Mouse (Mus musculus) ovary, postnatal 14 days (tissue): ENCODE measurements around the gene Galnt10.

ENCODE experiments used
- DNase-seq: peaks from one replicate; pipeline ENCODE4 v3.0.0; 2022; ENCODE audit warnings: low spot score

Gene Galnt10

DNA sequence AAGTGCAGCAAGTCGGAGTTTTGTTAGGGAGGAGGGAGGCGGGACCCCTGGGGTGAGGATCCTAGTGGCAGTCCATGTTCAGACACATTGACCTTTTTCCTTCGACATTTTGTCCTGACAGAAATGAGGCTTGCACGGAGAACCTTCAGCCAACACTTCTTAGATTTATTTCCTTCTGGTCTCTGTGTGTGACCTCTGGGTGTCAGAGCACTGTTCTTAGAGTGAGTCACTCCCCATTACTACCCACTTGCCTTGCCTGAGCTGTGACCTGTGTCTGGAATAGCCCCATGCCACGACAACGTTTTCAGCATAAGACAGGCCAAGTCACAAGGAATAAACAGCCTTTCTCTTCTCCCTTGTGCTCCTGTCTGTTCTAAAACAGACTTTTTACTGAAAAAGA, 44.6 kb downstream of the Galnt10 start:
- DNase-seq, result no peak

DNA sequence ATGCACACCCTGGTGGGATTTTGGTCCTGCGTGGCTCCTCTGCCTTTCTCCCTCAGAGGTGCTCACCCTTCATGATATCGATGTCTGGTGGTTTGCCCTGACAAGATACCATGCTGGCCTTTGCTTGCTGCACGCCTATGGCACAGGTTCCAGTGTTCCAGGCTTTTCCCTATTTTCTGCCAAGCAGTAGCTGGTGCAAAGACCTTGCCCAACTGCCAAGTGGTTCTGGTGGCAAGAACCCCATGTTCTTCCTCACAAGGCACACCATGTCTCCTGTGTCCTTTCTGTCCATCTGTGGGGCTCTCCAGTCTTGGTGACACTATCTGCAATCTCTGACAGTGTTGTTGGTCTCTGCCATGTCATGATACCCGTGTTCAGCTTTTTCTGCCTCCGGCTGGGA, 45.6 kb downstream of the Galnt10 start:
- no peak for DNase-seq

DNA sequence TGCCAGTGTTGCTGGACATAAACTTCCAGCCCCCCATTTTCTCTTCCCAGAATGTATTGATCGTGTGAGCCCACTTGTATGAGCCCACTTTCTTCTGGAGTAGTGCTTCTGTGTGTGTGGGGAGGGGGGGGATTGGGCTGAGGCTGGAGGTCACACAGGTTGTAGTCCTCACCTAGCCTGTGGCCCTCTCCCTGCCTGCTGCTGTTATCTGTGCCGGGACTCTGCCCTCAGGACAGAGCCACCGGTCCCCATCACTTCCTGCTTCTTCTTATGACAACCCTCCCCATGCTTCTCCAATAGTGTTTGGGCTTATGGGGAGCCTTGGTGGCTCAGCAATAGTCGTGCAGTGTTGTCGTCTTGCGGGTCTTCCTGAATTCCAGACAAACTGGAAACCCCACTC, 46.7 kb downstream of the Galnt10 start:
- no peak for DNase-seq

DNA sequence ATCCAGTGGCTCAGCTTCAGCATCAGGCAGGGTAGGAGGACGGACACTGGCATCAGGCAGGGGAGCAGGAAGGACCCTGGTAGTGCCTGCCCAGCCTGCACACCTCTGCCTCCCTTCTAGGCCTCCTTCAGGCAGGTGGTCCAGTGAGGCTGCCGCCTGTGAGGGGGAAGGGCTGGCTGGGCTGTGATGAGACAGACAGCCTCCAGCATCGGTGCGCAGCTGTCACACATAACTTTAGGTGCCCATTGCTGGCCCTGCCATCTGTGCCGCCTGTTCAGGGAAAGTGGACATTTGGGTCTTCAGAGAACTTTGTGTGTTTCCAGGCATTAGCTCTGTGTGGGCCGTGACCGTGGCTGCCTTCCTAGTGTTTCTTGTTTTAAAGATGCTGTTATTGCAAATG, 47.5 kb downstream of the Galnt10 start:
- DNase-seq, result no peak

DNA sequence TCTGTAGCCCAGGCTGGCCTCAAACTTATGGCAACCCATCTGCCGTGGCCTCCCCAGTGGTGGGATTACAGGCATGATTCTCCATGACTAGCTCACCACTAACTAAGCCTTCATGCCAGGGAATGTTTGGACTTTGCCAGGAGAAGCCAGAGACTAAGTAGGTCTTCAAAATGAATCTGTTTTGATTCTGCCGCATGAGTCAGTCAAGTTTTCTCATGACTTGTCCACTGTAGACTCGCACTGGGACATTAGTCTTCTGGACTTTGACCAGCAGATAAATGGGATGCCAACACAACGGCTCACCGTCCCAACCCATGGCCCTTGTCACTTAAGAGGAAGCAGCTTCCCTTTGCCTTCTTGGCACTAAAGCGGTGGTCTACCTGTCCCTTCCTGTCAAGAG, 49.2 kb downstream of the Galnt10 start:
- DNase-seq, result no peak

DNA sequence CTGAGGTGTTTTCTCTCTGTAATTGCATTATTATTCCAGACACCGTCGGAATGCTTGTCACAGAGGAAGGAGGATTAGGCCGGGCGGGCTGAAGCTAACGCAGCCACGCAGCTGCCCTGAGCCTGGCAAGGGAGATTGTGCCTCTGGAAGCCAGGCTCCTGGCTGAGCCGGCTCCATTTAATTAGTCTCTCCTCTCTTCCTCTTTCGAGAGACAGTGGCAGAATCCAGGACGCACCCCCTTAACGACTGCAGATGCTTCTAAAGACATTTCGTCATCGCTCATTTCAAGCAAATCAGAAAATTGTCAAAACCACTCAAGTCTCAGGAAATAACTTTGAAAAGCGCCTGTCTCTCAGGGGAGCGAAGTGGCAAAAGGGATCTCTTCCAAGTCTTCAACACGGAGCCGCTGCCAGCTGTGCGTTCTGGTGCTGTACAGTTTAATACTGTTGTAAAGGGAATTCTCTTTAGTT, 51.0 kb downstream of the Galnt10 start:
- DNase-seq, result no peak

DNA sequence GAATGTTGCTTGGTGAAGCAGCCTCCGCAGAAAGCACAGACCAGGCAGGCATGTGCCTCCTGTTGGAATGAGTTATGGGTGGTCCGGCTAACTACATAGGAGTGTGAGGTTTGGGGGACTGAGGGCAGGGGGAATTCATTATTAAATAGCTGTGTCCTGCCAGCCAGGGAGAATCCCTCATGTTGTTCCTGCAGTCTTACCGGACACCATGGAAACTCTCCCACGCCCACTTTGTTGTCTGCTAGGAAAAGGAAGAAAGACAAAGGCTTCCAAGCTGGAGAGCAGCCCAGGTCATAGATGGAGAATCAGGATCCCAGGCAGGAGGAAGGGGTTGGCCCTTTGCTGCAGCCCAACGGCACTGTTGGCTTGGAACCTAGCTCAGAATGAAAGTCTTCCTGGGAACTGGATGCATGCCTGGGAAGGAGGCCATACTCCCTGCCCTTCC, 51.6 kb downstream of the Galnt10 start:
- DNase-seq, result peak; percentile 36

DNA sequence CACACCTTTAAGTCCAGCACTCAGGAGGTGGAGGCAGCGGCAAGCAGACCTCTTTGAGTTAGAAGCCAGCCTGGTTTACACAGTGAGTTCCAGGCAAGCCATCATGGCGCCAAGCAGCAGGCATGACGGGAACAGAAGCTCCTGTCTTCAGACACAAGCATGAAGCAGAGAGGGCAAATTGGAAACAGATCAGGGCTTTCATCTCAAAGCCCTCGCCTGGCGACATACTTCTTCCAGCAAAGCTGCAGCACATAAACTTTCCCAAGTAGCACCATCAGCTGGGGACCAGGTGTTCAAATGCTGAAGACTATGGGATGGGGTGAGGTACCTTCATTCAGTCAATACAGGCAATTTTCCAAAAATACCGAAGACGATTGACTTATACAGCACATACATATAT, 54.9 kb downstream of the Galnt10 start:
- DNase-seq, result no peak

DNA sequence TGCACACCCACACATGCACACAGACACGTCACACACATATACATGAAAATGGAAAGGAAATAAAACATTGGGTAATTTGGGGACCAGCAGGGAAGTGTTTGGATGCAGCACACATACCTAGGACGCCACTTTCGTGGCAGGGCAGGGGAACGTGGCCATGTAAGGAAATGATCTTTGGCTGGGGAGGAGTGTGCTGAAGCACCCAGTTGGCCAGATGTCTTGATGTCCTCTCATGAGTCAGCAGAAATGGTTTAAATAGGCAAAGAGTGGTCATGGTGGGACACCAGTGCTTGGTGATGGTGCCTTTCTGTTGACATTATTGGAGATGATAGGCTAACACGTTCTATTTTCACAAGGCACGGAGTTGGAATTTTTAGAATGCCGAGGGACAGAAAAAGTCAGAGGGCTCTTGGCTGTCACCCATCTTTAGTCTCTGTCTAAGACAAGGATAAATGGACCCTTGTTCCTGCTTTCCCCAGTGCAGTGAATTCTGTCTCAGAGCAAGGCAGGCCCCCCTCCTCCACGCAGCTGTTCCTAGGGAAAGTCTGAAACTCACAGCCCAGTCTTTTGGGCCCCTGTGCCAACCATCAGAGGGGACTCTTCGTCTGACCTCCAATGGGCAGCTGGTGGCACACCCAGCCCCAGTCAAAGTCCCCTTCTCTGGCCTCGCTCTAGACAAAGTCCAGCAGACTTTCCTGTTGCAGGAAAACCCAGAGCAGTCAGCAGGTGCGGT, 56.1 kb downstream of the Galnt10 start:
- DNase-seq, result no peak

DNA sequence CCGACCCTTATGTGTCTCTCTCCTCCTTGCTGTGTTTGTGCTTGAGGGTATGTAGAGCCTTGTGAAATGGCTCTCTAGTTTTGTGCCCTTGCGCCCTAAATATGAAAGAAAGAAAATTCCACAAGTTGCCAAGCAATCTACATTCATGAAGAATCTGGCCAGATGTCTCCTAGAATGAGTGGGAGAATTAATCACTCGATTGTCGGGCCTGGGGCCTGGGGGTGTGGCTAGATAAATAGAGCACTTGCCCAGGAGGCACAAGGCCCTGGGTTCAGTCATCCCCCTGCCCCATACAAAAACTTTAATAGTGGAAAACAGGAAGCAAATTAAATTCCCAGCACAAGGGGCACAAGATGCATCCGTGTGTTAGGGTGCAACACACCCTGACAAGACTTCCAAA, 56.7 kb downstream of the Galnt10 start:
- DNase-seq, result no peak

DNA sequence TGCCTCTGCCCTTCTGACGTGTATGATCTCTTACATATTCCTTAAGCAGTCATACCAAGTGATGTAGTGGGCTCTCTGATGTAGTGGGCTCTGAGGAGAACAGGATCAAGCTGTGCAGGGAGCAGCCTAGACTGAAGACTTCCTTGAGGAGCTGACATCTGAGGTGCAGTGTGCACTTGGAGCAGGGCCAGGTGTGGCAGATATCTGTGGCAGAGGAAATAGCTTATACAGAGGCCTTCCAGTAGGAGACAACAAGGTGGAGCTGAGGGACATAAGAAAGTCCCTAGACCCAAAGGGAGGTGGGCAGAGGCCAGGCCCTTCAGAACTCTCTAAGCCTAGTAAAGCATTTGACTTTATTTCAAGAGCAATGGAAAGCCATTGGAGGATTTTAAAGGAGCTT, 61.4 kb downstream of the Galnt10 start:
- DNase-seq, result no peak

DNA sequence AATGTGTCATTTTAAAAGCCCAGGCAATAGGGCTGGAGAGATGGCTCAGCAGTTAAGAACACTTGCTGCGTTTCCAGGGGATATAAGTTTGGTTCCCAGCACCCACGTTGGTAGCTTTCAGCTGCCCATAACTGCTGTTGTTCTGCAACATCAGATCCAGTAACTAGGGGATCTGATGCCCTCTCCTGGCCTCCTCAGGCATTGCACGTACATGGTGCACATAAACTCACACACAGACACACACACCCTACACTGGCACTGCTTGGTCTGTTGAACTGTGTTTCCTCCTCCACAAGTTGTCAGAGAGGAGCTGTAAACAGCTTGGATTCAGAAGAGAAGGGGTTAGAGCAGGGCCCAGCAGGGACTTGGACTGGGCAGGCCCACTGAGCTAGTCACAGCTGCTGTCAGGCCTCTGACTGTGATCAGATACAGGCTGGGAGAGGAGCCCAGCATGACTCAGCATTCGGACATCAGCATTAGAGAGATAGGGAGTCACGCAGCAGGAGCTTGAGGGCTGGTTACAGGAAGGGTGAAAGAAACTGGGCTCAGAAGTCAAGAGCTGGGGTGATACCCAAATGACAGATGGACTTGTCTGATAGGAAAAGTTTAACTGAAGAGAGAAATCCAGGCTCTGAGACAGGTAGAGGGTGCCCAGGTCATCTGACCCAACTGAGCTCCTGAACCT, 62.0 kb downstream of the Galnt10 start:
- DNase-seq, result no peak

DNA sequence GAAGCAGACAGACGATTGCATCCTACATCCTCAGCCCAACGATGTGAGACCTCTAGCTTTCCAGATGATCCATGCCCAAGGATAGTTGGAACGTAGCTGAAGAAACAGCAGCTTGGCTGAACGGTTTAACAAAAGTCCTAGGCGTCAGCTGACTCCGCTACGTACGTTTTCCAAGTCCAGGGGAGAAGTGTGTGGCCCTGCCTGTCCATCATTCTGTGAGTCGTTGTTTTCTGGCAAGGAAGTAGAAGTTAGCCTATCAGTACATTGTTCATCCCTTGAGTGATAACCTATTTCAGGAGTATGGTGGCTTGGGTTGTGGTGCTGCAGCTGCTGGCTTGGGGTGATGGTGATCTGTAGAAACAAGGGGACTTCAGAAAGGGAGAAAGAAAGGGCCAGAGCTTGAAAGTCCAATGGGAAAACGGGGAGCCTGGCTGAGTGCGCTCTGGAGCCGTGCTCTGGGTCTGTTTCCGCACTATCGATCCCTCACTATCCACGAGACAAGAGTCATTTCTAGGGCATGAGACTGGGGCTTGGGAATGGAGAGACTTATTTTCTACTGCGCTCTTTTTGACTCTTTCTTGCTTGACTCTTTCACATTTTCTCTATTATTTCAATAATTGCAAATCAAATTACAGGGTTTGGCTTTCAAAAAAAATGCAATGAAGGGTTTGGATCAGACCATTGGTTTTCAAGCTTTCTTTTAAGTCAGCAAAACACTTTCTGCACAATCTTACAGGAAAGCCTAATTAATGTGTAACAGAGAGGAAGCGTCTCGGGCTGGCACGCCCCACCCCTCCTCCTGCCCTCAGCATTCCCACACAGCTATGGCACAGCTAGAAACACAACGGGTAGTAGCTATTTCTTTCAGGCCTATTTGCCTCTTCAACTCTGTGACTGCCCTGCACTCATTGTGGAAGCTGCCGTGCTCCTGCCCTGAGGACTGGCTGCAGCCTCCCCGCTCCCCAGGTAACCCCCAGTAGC, 63.2 kb downstream of the Galnt10 start:
- no peak for DNase-seq

DNA sequence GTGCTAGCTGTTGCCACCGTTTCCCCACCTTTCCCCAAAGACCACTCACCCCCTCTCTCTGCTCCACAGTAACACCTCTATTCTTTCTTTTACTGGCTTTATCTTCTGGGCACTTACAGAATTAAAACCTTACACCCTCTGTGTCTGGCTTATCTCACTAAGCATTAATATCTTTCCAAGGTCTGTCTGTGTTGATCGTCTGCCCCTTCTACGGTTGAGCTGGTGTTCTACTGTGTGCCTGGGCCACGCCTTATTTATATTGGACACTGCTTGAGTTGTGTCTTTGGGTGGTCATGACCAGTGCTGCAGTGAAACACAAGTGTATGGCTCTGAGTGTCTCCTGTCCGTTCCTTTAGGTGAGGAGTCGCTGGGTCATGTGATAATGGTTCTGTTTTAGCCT, 68.7 kb downstream of the Galnt10 start:
- DNase-seq, result no peak

DNA sequence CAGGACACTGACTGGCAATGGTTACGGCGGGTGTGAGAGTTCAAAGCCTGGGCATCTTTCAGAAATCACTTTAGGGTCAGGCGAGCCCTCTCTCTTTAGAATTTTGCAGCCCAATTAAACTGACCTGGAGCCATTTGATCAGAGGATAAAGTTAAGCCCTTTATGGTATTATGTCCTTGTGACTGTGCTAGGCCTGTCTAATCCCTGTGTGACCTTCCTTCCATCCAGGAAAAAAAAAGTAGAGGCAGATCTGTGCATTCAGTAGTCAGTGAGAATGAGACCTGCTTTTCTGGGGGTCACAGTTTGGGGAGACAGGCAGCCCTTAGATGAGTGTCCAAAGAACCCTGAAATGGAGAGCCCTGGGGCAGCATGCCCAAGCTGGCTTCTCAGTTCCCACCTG, 71.5 kb downstream of the Galnt10 start:
- DNase-seq, result no peak

DNA sequence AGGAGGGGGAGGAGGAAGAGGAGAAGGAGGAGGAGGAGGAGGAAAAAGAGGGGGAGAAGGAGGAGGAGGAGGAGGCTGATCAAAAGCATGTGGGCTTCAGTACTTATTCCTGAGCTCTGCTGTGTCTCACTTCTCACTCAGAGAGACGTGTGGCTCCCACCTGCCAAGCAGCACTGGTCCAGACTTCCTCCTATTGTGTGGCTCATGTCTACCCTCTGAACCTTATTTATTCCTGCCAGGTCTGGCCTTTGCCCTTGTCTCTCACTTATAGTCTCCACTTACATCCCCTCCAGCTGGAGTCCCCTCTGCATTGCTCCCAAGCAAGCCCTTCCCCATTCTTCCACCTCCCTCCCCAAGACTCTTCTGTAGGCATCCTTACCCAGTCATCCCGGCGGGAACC, 72.2 kb downstream of the Galnt10 start:
- no peak for DNase-seq

DNA sequence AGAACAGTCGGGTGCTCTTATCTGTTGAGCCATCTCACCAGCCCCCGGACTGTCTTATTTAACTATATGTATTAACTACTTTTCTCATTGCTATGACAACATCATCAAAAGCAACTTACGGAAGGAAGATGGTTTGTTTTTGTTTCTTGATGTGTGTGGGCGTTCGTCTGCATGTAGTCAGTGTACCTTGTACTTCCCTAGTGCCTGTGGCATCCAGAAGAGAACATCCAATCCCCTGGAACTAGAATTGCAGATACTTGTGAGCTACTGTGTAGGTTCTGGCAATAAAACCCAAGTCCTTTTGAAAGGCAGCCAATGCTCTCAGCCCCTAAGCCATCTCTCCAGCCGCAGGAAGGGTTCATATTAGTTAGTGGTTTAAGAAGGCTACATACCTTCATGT, 72.8 kb downstream of the Galnt10 start:
- DNase-seq, result no peak

DNA sequence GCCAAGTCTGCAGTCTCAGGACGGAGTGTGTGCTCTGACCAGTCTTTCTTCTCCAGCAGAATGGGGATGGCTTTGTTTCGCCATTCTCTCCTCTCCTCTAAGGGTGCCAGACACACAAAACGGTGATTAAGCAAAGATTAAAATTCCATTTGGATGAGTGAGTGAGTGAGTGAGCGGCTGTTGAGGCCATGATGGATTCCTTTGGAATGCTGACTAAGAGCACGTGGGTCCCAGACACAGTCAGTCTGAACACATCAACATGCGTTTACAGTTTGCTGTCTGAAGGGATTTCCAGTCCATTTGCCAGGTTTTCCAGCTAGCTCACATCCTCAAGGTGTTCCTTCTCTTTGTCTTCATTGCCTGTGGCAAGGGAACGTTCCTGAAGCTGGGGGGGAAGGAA, 74.4 kb downstream of the Galnt10 start:
- no peak for DNase-seq

DNA sequence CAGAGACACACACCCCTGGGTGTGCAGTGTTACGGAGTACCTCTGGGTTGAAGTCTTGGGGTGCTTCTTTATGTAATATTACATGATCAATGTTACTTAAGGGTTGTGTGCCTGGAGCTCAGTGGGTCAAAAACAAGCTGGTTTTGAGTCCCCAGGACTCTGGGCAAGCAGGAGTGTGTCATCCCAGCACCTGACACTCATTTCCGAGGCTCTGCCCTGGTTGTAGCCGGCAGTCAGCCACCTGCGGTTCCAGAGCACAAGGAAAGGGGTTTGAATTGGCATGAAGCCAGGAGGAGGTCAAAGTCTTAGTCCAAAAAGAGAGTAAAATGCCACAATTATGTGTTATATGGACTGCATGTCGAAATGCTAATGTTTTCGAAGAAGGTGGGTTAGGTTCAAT, 74.8 kb downstream of the Galnt10 start:
- DNase-seq, result no peak

DNA sequence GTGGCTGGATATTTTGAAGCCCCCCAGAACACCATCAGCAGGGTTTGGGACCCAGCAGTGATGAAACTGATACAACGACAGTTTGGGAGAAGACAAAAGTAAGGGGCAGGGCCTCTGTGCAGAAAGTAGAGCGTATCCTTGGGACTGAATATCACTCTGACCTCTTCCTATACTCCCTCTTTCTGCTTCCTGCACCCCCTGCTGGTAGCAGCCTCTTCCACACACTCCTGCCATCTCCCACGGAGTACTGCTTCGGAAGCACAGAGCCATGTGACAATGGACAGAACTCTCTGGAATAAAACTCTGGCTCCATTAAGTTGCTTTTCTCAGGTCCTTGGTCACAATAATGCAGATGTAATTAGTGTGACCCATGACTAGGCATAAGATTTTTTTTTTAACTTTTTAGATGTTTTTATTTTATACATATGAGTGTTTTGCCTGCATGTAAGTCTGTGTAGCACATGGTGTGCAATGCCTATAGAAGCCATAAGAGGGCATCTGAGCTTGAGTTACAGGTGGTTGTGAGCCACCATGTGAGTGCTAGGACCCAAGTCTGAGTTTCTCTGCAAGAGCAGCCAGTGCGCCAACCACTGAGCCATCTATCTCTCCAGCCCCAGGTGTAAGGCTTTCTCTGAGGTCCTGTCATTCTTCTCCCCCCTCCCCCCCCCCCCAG, 79.7 kb downstream of the Galnt10 start:
- no peak for DNase-seq

DNA sequence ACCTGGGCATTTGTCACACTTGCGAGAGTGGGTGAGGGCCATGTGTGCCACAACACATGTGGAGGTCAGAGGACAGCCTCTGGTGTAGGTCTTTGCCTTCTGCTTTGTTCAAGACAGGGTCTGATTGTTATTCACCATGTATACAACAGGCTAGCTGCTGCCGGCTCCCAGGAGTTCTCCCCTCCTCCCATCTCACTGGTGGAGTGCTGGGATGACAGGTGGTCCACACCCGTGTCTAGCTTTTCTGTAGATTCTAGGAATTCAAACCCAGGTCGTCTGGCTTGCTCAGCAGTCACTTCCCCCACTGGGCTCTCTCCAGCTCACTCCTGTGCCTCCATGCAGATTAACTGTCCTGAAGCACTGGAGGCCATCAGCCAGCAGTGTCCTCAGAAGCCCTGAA, 80.7 kb downstream of the Galnt10 start:
- DNase-seq, result no peak
